Mouse (Mus musculus) hindbrain, embryonic 13.5 days (tissue): ENCODE data around the gene Cx3cr1. TPM values are rescaled to one million over a fixed set of nuclear protein-coding genes. Genes with fewer than 3 reads are reported as not detected.

Experiments
- ATAC-seq: fragments of 200-750 bp; cut with Nextera tagmentation; 2 replicates; pipeline ENCODE4 v1.8.0; 2017; ENCODE audit warnings: moderate TSS enrichment; ENCODE audit not compliant: low FRiP score
- H3K27ac ChIP-seq: fragments of 300-500 bp; sonication (generic); 2 replicates; pipeline ENCODE4 v1.5.1; 2015; ENCODE audit warnings: inconsistent platforms, mild to moderate bottlenecking, moderate library complexity
- H3K27me3 ChIP-seq: fragments of 300-500 bp; sonication (generic); 2 replicates; pipeline ENCODE4 v1.6.1; 2015; ENCODE audit warnings: mild to moderate bottlenecking, inconsistent platforms
- H3K36me3 ChIP-seq: fragments of 300-500 bp; sonication (generic); 2 replicates; pipeline ENCODE4 v1.6.1; 2015; ENCODE audit warnings: mild to moderate bottlenecking, inconsistent platforms
- H3K4me1 ChIP-seq: fragments of 300-500 bp; sonication (generic); replicated peaks from 2 replicates; pipeline ENCODE4 v1.6.1; 2015; ENCODE audit warnings: inconsistent platforms
- H3K4me2 ChIP-seq: fragments of 300-500 bp; sonication (generic); 2 replicates; pipeline ENCODE4 v1.6.1; 2015; ENCODE audit warnings: inconsistent platforms, mild to moderate bottlenecking, moderate library complexity
- H3K4me3 ChIP-seq: fragments of 300-500 bp; sonication (generic); 2 replicates; pipeline ENCODE4 v1.5.1; 2015; ENCODE audit warnings: mild to moderate bottlenecking, inconsistent platforms
- H3K9ac ChIP-seq: fragments of 300-500 bp; sonication (generic); 2 replicates; pipeline ENCODE4 v1.6.1; 2015; ENCODE audit warnings: mild to moderate bottlenecking, inconsistent platforms
- H3K9me3 ChIP-seq: fragments of 300-500 bp; sonication (generic); 2 replicates; pipeline ENCODE4 v1.6.1; 2016; ENCODE audit warnings: inconsistent platforms
- WGBS: fragments of 180-500 bp; shearing (Covaris S2); methylation state at CpG from one replicate; pipeline ENCODE4 v1.1.7; 2015; 5-methylcytosine and 5-hydroxymethylcytosine counted together
- polyA plus RNA-seq: library from polyadenylated mRNA; unstranded; fragments of >200 nt; fragmentation: Nextera tagmentation; extraction: Ambion mirVana; gene quantifications from 2 replicates; pipeline ENCODE4 v1.2.1, GENCODE M21; 2015

Gene Cx3cr1
- polyA plus RNA-seq, 1 experiment from 2014 or later, result 9.5 TPM

DNA sequence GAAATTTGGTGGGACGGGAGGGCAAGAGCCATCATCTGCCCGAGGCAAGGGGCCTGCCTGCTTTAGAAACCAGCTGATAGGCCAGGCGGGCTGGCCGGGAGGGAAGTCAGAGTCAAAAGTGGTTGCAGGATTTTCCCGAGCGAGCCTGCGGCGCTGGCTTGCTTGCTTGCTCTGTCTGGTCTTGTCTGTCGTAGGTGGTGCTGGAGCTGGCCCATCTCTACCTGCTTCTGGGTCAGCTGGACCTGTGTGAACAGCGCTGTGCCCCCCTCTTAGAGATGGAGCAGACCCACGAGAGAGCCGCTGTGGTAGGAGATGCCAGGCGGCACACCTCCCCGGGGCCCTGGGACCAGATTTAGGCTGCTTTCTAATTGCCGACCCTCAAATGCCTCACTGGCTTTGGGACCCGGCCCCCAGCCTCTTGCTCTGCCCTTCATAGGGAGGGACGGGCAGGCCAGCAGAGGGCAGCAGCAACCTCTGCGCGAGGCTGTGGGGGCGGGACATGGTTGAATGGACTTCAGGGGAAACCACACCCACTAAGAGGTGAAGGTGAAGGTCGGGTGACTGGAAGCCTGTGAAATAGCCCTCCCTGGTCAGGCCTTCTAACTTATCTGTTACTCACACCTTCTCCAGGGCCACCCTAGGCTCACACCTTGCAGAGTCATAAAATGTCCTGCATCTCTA lies 106.6 kb downstream of the Cx3cr1 start:
- Histone ChIP-seq H3K27me3 (peaks cover 16% of the 10 kb centered on the region; the same call in 1 of the 2 replicates), H3K4me3 (no peak overlapping the region), H3K4me1 (peaks cover 5% of the 10 kb centered on the region; the same call in 1 of the 2 replicates), H3K36me3 (no peaks in the 10 kb centered on the region), H3K4me2 (peak overlapping the region; percentile 29), H3K9me3 (no peaks in the 10 kb centered on the region), H3K27ac (no peak overlapping the region), H3K9ac (peak overlapping the region; percentile 13; the same call in 1 of the 2 replicates)
- 11% methylated on average over 21 of the region's 21 CpGs for WGBS
- no peak for ATAC-seq

DNA sequence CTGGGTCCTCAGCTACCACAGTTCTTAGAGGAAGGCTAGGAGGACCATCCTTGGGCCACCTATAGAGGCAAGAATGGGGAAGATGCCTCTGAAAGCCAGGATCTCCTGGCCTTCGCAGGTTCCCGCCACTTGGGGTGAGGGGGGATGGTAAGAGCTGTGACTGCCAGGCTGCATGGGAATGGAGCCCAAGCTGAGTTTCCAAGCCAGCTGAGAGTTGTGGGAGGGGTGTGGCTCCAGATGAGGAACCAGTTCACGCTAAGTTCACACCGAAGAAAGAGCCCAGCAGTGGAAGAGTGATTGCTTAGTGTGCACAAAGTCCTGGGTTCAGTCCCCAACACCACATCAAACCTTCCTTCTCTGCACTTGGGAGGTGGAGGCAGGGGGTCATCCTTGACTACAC lies 107.5 kb downstream of the Cx3cr1 start:
- H3K4me2 ChIP-seq, result no peak overlapping the region
- H3K4me1 ChIP-seq, result peaks cover 5% of the 10 kb centered on the region; the same call in 1 of the 2 replicates
- H3K27me3 ChIP-seq, result peaks cover 16% of the 10 kb centered on the region; the same call in 1 of the 2 replicates
- ATAC-seq, result no peak
- WGBS, result 83% methylated on average over 4 of the region's 4 CpGs
- H3K4me3 ChIP-seq, result no peak overlapping the region
- H3K9me3 ChIP-seq, result no peaks in the 10 kb centered on the region
- H3K36me3 ChIP-seq, result no peaks in the 10 kb centered on the region
- no peak overlapping the region for H3K9ac ChIP-seq
- H3K27ac ChIP-seq, result no peak overlapping the region

GRCm38 (mm10) chr9:119958835-119959234 lies 110.8 kb downstream of the Cx3cr1 start:
- no peak overlapping the region for H3K4me2 ChIP-seq
- H3K36me3 ChIP-seq, result no peaks in the 10 kb centered on the region
- no peak for ATAC-seq
- H3K9ac ChIP-seq, result no peak overlapping the region
- WGBS, result 87% methylated on average over 9 of the region's 9 CpGs
- no peaks in the 10 kb centered on the region for H3K9me3 ChIP-seq
- H3K27me3 ChIP-seq, result peaks cover 16% of the 10 kb centered on the region; the same call in 1 of the 2 replicates
- no peak overlapping the region for H3K4me3 ChIP-seq
- H3K27ac ChIP-seq, result no peak overlapping the region
- H3K4me1 ChIP-seq, result peaks cover 5% of the 10 kb centered on the region; the same call in 1 of the 2 replicates

DNA sequence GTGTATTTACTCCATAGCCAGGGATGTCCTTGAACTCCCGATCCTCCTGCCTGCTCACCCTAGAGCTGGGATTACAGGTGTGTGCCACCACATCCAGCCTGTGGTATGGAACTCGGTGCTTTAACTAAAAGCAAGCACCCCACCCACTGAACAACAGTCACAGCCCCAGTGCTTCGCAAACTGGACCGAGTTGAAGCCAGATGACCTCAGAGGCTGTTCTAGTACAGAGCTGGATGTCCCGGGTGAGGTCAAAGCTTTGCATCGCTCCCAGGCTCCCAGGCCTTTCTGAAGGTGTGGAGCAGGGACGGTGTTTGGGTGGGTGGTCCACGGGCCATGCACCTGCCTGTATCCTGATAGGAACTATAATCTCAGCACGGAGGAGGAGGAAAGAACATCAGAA lies 118.3 kb downstream of the Cx3cr1 start:
- Histone ChIP-seq H3K27ac (no peak overlapping the region), H3K9me3 (no peaks in the 10 kb centered on the region), H3K4me2 (no peak overlapping the region), H3K4me3 (no peak overlapping the region), H3K36me3 (no peaks in the 10 kb centered on the region), H3K4me1 (peaks cover 6% of the 10 kb centered on the region), H3K27me3 (no peaks in the 10 kb centered on the region), H3K9ac (no peak overlapping the region)
- no peak for ATAC-seq
- 90% methylated on average over 9 of the region's 9 CpGs for WGBS

DNA sequence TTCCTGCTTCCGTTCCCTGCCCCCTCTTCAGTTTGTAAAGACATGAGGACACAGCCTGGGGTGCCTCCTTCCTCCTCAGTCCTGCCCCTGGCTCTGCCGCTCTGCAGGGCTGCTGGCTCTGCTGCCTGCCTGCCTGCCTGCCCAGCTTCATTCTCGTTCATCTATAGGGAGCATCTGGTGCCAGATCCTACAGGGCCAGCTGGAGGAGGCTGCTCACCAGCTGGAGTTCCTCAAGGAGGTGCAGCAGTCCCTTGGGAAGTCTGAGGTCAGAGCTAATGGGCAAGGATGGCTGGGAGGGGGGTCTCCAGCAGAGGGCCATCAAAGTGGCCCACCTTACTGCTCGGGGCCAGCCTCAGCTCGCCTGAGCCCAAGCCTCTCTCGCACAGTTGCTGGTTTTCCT lies 119.2 kb downstream of the Cx3cr1 start:
- Histone ChIP-seq H3K4me1 (peaks cover 6% of the 10 kb centered on the region), H3K4me3 (no peak overlapping the region), H3K4me2 (no peak overlapping the region), H3K9me3 (no peaks in the 10 kb centered on the region), H3K27me3 (no peaks in the 10 kb centered on the region), H3K27ac (0 out of 2 replicates have a peak overlapping the region, but pooled peaks have one; percentile 13), H3K9ac (peak overlapping the region; percentile 24; the same call in 1 of the 2 replicates), H3K36me3 (no peaks in the 10 kb centered on the region)
- 56% methylated on average over 6 of the region's 6 CpGs for WGBS
- no peak for ATAC-seq

GRCm38 (mm10) chr9:119948804-119949203 lies 120.9 kb downstream of the Cx3cr1 start:
- no peak overlapping the region for H3K9ac ChIP-seq
- H3K27me3 ChIP-seq, result no peaks in the 10 kb centered on the region
- H3K27ac ChIP-seq, result no peak overlapping the region
- no peaks in the 10 kb centered on the region for H3K9me3 ChIP-seq
- 52% methylated on average over 3 of the region's 3 CpGs for WGBS
- no peaks in the 10 kb centered on the region for H3K36me3 ChIP-seq
- H3K4me2 ChIP-seq, result no peak overlapping the region
- no peak overlapping the region for H3K4me3 ChIP-seq
- no peak for ATAC-seq
- H3K4me1 ChIP-seq, result peaks cover 6% of the 10 kb centered on the region

- H3K4me2 ChIP-seq, result no peak overlapping the region
- peaks cover under 1% of the 10 kb centered on the region for H3K4me1 ChIP-seq
- H3K36me3 ChIP-seq, result no peaks in the 10 kb centered on the region
- no peak for ATAC-seq
- H3K9ac ChIP-seq, result no peak overlapping the region
- H3K4me3 ChIP-seq, result no peak overlapping the region
- no peak overlapping the region for H3K27ac ChIP-seq
- no peaks in the 10 kb centered on the region for H3K27me3 ChIP-seq
- 75% methylated on average over 12 of the region's 12 CpGs for WGBS
- H3K9me3 ChIP-seq, result no peaks in the 10 kb centered on the region
Measured at GRCm38 (mm10) chr9:119945173-119945900, 124.3 kb downstream of the Cx3cr1 start.

DNA sequence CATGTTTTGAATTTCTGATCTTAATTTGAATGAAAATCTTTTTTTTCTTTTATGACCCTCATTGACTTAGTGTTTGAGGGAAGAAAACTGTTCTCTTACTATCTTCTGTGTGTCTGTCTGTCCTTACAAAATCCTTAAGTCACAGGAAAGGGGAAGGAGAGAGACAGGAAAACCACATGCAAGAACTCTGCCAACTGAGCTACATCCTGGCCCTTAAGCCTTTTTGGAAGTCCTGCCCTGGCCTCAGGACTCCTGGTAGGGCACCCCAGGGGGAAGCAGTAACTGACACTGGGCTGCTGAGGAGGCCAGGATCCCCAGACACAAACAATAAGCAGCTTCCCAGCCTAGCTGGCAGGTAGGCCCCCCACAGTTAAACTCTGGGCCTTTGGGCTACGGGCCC lies 126.4 kb downstream of the Cx3cr1 start:
- ATAC-seq, result no peak
- Histone ChIP-seq H3K9ac (no peak overlapping the region), H3K27ac (no peak overlapping the region), H3K36me3 (no peaks in the 10 kb centered on the region), H3K27me3 (no peaks in the 10 kb centered on the region; the same call in 1 of the 2 replicates), H3K4me3 (no peak overlapping the region), H3K9me3 (no peaks in the 10 kb centered on the region), H3K4me1 (no peaks in the 10 kb centered on the region), H3K4me2 (no peak overlapping the region)
- WGBS, result 67% methylated on average over 1 of the region's 1 CpGs

GRCm38 (mm10) chr9:119941861-119942260 lies 127.8 kb downstream of the Cx3cr1 start:
- H3K9me3 ChIP-seq, result no peaks in the 10 kb centered on the region
- WGBS, result 88% methylated on average over 14 of the region's 14 CpGs
- ATAC-seq, result no peak
- peaks cover 8% of the 10 kb centered on the region for H3K4me1 ChIP-seq
- no peaks in the 10 kb centered on the region for H3K36me3 ChIP-seq
- no peak overlapping the region for H3K4me3 ChIP-seq
- H3K9ac ChIP-seq, result no peak overlapping the region
- no peak overlapping the region for H3K27ac ChIP-seq
- H3K4me2 ChIP-seq, result no peak overlapping the region
- H3K27me3 ChIP-seq, result peaks cover 3% of the 10 kb centered on the region; the same call in 1 of the 2 replicates

GRCm38 (mm10) chr9:119941407-119941806 lies 128.3 kb downstream of the Cx3cr1 start:
- Histone ChIP-seq H3K27me3 (peaks cover 3% of the 10 kb centered on the region; the same call in 1 of the 2 replicates), H3K4me2 (no peak overlapping the region), H3K9me3 (no peaks in the 10 kb centered on the region), H3K9ac (no peak overlapping the region), H3K4me3 (no peak overlapping the region), H3K27ac (no peak overlapping the region), H3K4me1 (peaks cover 13% of the 10 kb centered on the region), H3K36me3 (no peaks in the 10 kb centered on the region)
- 83% methylated on average over 5 of the region's 5 CpGs for WGBS
- ATAC-seq, result no peak

DNA sequence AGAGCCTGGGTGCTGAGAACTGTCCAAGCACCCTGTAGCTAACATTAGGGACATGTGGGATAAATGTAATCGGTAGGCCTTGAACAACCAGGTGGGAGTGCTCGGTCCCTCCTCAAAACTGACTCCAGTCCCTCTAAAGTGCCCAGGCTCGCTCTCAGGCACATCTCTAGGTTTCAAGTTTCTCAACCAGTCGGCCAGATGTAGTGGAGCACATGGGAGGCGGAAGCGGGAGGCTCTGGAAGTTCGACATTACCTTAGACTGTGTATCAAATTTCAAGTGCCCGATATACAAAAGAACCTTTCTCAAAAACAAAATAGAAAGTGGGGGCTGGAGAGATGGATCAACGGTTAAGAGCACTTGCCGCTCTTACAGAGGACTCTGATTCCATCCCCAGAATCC lies 130.0 kb downstream of the Cx3cr1 start:
- no peaks in the 10 kb centered on the region for H3K36me3 ChIP-seq
- H3K4me1 ChIP-seq, result peaks cover 17% of the 10 kb centered on the region
- no peaks in the 10 kb centered on the region for H3K9me3 ChIP-seq
- peaks cover 3% of the 10 kb centered on the region; the same call in 1 of the 2 replicates for H3K27me3 ChIP-seq
- H3K4me3 ChIP-seq, result no peak overlapping the region
- 83% methylated on average over 10 of the region's 10 CpGs for WGBS
- no peak overlapping the region for H3K27ac ChIP-seq
- H3K9ac ChIP-seq, result no peak overlapping the region; the same call in 1 of the 2 replicates
- ATAC-seq, result no peak
- no peak overlapping the region for H3K4me2 ChIP-seq

DNA sequence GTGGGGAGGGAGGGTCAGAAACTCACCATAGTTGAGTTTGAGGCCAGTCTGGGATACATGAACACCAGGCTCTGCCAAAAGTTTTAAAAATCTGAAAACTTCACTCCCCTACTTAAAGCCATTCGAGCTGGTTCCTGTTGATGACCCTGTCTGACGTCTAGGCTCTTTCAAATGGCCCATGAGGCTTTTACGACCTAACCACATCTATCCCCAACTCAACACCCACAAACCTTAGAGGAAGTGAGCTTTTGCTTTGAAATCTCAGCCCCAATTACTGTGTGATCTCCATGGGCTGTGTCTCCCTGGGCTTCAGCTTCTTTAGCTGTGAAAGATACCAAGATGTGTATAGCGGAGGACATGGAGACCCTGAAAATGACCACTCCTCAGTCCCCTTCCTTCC lies 131.2 kb downstream of the Cx3cr1 start:
- Histone ChIP-seq H3K36me3 (no peaks in the 10 kb centered on the region), H3K27ac (no peak overlapping the region), H3K4me1 (peaks cover 17% of the 10 kb centered on the region), H3K27me3 (peaks cover 3% of the 10 kb centered on the region; the same call in 1 of the 2 replicates), H3K9me3 (no peaks in the 10 kb centered on the region), H3K4me2 (no peak overlapping the region), H3K9ac (no peak overlapping the region), H3K4me3 (no peak overlapping the region)
- WGBS, result 88% methylated on average over 4 of the region's 4 CpGs
- no peak for ATAC-seq
